Mouse (Mus musculus) neural tube, embryonic 14.5 days (tissue): ENCODE measurements around the gene Rrp7a. TPM values are rescaled to one million over a fixed set of nuclear protein-coding genes. Genes with fewer than 3 reads are reported as not detected.

ENCODE experiments used
- ATAC-seq: fragments of 200-750 bp; cut with Nextera tagmentation; 2 replicates; pipeline ENCODE4 v1.8.0; 2017; ENCODE audit warnings: low read depth, mild to moderate bottlenecking, moderate TSS enrichment, moderate library complexity
- H3K27ac ChIP-seq: fragments of 300-500 bp; sonication (generic); 2 replicates; pipeline ENCODE4 v1.5.1; 2014; ENCODE audit warnings: low read depth, mild to moderate bottlenecking, control low read depth, low read length, moderate library complexity, mixed read lengths
- H3K27me3 ChIP-seq: fragments of 300-500 bp; sonication (generic); 2 replicates; pipeline ENCODE4 v1.6.1; 2014; ENCODE audit warnings: low read length; ENCODE audit not compliant: control insufficient read depth, insufficient read depth
- H3K36me3 ChIP-seq: fragments of 300-500 bp; sonication (generic); 2 replicates; pipeline ENCODE4 v1.6.1; 2014; ENCODE audit warnings: low read length, mixed read lengths; ENCODE audit not compliant: control insufficient read depth, insufficient read depth
- H3K4me1 ChIP-seq: fragments of 300-500 bp; sonication (generic); 2 replicates; pipeline ENCODE4 v1.6.1; 2014; ENCODE audit warnings: low read length; ENCODE audit not compliant: control insufficient read depth, insufficient read depth
- H3K4me2 ChIP-seq: fragments of 300-500 bp; sonication (generic); 2 replicates; pipeline ENCODE4 v1.6.1; 2014; ENCODE audit warnings: mild to moderate bottlenecking, low read depth, low read length, control low read depth
- H3K4me3 ChIP-seq: fragments of 300-500 bp; sonication (generic); 2 replicates; pipeline ENCODE4 v1.5.1; 2014; ENCODE audit warnings: low read depth, low read length, control low read depth, mixed read lengths
- H3K9ac ChIP-seq: fragments of 300-500 bp; sonication (generic); replicated peaks from 2 replicates; pipeline ENCODE4 v1.6.1; 2014; ENCODE audit warnings: low read depth, mild to moderate bottlenecking, control low read depth, low read length, mixed read lengths
- H3K9me3 ChIP-seq: fragments of 300-500 bp; sonication (generic); 2 replicates; pipeline ENCODE4 v1.6.1; 2016; ENCODE audit warnings: low read length; ENCODE audit not compliant: control insufficient read depth
- WGBS: fragments of 180-500 bp; shearing (Covaris S2); extraction: QIAGEN DNeasy Blood & Tissue Kit; methylation state at CpG from one replicate; pipeline ENCODE4 v1.1.7; 2014; 5-methylcytosine and 5-hydroxymethylcytosine counted together
- polyA plus RNA-seq: library from polyadenylated mRNA; unstranded; fragments of >200 nt; fragmentation: Nextera tagmentation; extraction: Ambion mirVana; gene quantifications from 2 replicates; pipeline ENCODE4 v1.2.1, GENCODE M21; 2014

Rrp7a gene
- polyA plus RNA-seq, 1 experiment from 2014 or later, result 52.1 TPM

- H3K36me3 ChIP-seq, result no peaks in the 10 kb centered on the region
- H3K9ac ChIP-seq, result no peak overlapping the region
- WGBS, result 92% methylated on average over 5 of the region's 5 CpGs
- H3K27ac ChIP-seq, result no peak overlapping the region
- no peaks in the 10 kb centered on the region for H3K9me3 ChIP-seq
- H3K4me1 ChIP-seq, result no peaks in the 10 kb centered on the region
- H3K4me3 ChIP-seq, result no peak overlapping the region
- no peaks in the 10 kb centered on the region for H3K27me3 ChIP-seq
- no peak overlapping the region for H3K4me2 ChIP-seq
- ATAC-seq, result no peak
These were observed 54.3 kb downstream of the Rrp7a start for GRCm38 (mm10) chr15:83068270-83068669.

DNA sequence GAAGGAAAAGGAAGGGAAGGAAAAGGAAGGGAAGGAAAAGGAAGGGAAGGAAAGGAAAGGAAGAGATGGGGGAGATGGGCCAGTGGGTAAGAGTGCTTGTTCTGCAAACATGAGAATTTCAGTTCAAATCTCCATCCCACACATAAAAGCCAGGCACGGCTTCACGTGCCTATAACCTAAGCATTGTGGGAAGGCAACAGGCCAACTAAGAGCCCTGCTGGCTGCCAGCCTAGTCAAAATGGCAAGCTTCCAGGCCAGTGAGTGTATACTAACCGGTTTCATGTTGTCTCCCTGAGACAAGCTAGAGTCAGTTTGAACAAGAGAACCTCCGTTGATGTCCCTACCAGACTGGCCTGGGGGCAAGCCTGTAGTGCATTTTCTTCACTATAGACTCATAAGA lies 57.1 kb downstream of the Rrp7a start:
- 56% methylated on average over 4 of the region's 4 CpGs for WGBS
- no peak for ATAC-seq
- H3K4me1 ChIP-seq, result no peaks in the 10 kb centered on the region
- no peaks in the 10 kb centered on the region for H3K36me3 ChIP-seq
- H3K4me3 ChIP-seq, result no peak overlapping the region
- no peak overlapping the region for H3K4me2 ChIP-seq
- no peak overlapping the region for H3K27ac ChIP-seq
- no peak overlapping the region for H3K9ac ChIP-seq
- no peaks in the 10 kb centered on the region for H3K27me3 ChIP-seq
- H3K9me3 ChIP-seq, result no peaks in the 10 kb centered on the region

Other genes with a start within 250 kb of the Rrp7a start
- gene Tcf20, start 134.9 kb downstream of the Rrp7a start, polyA plus RNA-seq, result 15.4 and 16.3 TPM in 2 replicates
- gene Nfam1, start 89.5 kb downstream of the Rrp7a start, polyA plus RNA-seq, result 0.31 and 1.8 TPM in 2 replicates
- gene Serhl, start 33.3 kb downstream of the Rrp7a start, polyA plus RNA-seq, result 22.3 and 37.8 TPM in 2 replicates
- gene Poldip3, start 26.6 kb upstream of the Rrp7a start, polyA plus RNA-seq, result 153 and 155 TPM in 2 replicates
- 122 and 139 TPM in 2 replicates for gene Cyb5r3, start 49.8 kb upstream of the Rrp7a start, polyA plus RNA-seq
- 0.91 and 3.9 TPM in 2 replicates for gene A4galt, start 129.0 kb upstream of the Rrp7a start, polyA plus RNA-seq
- 37.4 and 40.3 TPM in 2 replicates for gene Arfgap3, start 227.4 kb upstream of the Rrp7a start, polyA plus RNA-seq